Mouse (Mus musculus): Measurements from ENCODE around the gene Fam171a1. TPM values are rescaled to one million over a fixed set of nuclear protein-coding genes. Genes with fewer than 3 reads are reported as not detected.
"Not testable (repeated sequence)": the region's sequence is repeated elsewhere in the genome, so short reads cannot be mapped to it uniquely, and the experiment has no call there.

The Fam171a1 gene
- 1 to 10 TPM; 3.4 to 3.8 TPM for total RNA-seq (2021)
- long read RNA-seq, experiment 1, full-length matches to known transcripts: 1 of 1 reads
- long read RNA-seq, experiment 1, partial matches to known transcripts: 0 of 1 reads
- long read RNA-seq, experiment 1, other reads (novel, unspliced or antisense): 0 of 1 reads
- long read RNA-seq, experiment 2, partial matches to known transcripts: 4 of 4 reads
- long read RNA-seq, experiment 2, other reads (novel, unspliced or antisense): 0 of 4 reads

- intact Hi-C loops (cut with DNase I): loop anchor here (10.0 kb wide), 1 partner anchor 301 kb away; no protein-coding TSS in a partner anchor
Measured at GRCm38 (mm10) chr2:3113866-3114265, at the start of gene Fam171a1. Fam171a1 (plus strand) TSS chr2:3114224.

GRCm38 (mm10) chr2:3069140-3069539 is 44.9 kb upstream of the Fam171a1 start:
- intact Hi-C loops (cut with DNase I): no loop called here
- DNase-seq: no peak

More at GRCm38 (mm10) chr2:3113866-3114265, at the start of gene Fam171a1:
- DNase-seq: no peak

- not testable (repeated sequence) for DNase-seq
Measured at GRCm38 (mm10) chr2:3088361-3088760, 25.7 kb upstream of the Fam171a1 start.

GRCm38 (mm10) chr2:3089274-3089673 is 24.8 kb upstream of the Fam171a1 start:
- intact Hi-C loops (cut with DNase I): no loop called here
- DNase-seq: no peak

More at GRCm38 (mm10) chr2:3088361-3088760, 25.7 kb upstream of the Fam171a1 start:
- intact Hi-C loops (cut with DNase I): not testable (repeated sequence)

- intact Hi-C loops (cut with DNase I): no loop called here
- no peak for DNase-seq
Measured at GRCm38 (mm10) chr2:3096101-3096500, 17.9 kb upstream of the Fam171a1 start.

GRCm38 (mm10) chr2:3099971-3100370 is 14.1 kb upstream of the Fam171a1 start:
- intact Hi-C loops (cut with DNase I): loop anchor here (5.0 kb wide), 1 partner anchor 132 kb away; no protein-coding TSS in a partner anchor
- no peak for DNase-seq

GRCm38 (mm10) chr2:3101292-3101957 is 12.6 kb upstream of the Fam171a1 start:
- no peak for DNase-seq
- intact Hi-C loops (cut with DNase I): loop anchor here (5.0 kb wide), 1 partner anchor 131 kb away; no protein-coding TSS in a partner anchor

- no peak for DNase-seq
- intact Hi-C loops (cut with DNase I): loop anchor here (5.0 kb wide), 1 partner anchor 130 kb away; no protein-coding TSS in a partner anchor
Measured at GRCm38 (mm10) chr2:3102360-3102759, 11.7 kb upstream of the Fam171a1 start.

GRCm38 (mm10) chr2:3107471-3107870 is 6.6 kb upstream of the Fam171a1 start:
- intact Hi-C loops (cut with DNase I): no loop called here
- DNase-seq: no peak

- intact Hi-C loops (cut with DNase I): no loop called here
- DNase-seq: no peak
Measured at GRCm38 (mm10) chr2:3108431-3108830, 5.6 kb upstream of the Fam171a1 start.

- intact Hi-C loops (cut with DNase I): no loop called here
- no peak for DNase-seq
Measured at GRCm38 (mm10) chr2:3108834-3109233, 5.2 kb upstream of the Fam171a1 start.

GRCm38 (mm10) chr2:3117855-3118202 is 3.8 kb downstream of the Fam171a1 start:
- intact Hi-C loops (cut with DNase I): loop anchor here (5.0 to 10.0 kb wide), 3 partner anchors 59 to 297 kb away; no protein-coding TSS in a partner anchor
- no peak for DNase-seq

- intact Hi-C loops (cut with DNase I): loop anchor here (5.0 to 10.0 kb wide), 3 partner anchors 59 to 296 kb away; no protein-coding TSS in a partner anchor
- DNase-seq: peak; percentile 76 to 83
Measured at GRCm38 (mm10) chr2:3118203-3118941, 4.3 kb downstream of the Fam171a1 start.

- intact Hi-C loops (cut with DNase I): loop anchor here (5.0 to 10.0 kb wide), 3 partner anchors 58 to 296 kb away; no protein-coding TSS in a partner anchor
- no peak for DNase-seq
Measured at GRCm38 (mm10) chr2:3118969-3119368, 4.9 kb downstream of the Fam171a1 start.

GRCm38 (mm10) chr2:3119371-3119935 is 5.4 kb downstream of the Fam171a1 start:
- DNase-seq: no peak
- intact Hi-C loops (cut with DNase I): loop anchor here (5.0 to 10.0 kb wide), 3 partner anchors 58 to 295 kb away; no protein-coding TSS in a partner anchor

GRCm38 (mm10) chr2:3122571-3122970 is 8.5 kb downstream of the Fam171a1 start:
- peak in 1 of 2 experiments; percentile 22 for DNase-seq
- intact Hi-C loops (cut with DNase I): no loop called here

GRCm38 (mm10) chr2:3127256-3127883 is 13.3 kb downstream of the Fam171a1 start:
- DNase-seq: no peak
- intact Hi-C loops (cut with DNase I): no loop called here

- intact Hi-C loops (cut with DNase I): no loop called here
- no peak for DNase-seq
Measured at GRCm38 (mm10) chr2:3128344-3128871, 14.4 kb downstream of the Fam171a1 start.

- DNase-seq: no peak
- intact Hi-C loops (cut with DNase I): no loop called here
Measured at GRCm38 (mm10) chr2:3128910-3129309, 14.9 kb downstream of the Fam171a1 start.

- intact Hi-C loops (cut with DNase I): no loop called here
- no peak for DNase-seq
Measured at GRCm38 (mm10) chr2:3132473-3132872, 18.4 kb downstream of the Fam171a1 start.
